Mouse (Mus musculus): ENCODE data around the gene Izumo1r.

DNA sequence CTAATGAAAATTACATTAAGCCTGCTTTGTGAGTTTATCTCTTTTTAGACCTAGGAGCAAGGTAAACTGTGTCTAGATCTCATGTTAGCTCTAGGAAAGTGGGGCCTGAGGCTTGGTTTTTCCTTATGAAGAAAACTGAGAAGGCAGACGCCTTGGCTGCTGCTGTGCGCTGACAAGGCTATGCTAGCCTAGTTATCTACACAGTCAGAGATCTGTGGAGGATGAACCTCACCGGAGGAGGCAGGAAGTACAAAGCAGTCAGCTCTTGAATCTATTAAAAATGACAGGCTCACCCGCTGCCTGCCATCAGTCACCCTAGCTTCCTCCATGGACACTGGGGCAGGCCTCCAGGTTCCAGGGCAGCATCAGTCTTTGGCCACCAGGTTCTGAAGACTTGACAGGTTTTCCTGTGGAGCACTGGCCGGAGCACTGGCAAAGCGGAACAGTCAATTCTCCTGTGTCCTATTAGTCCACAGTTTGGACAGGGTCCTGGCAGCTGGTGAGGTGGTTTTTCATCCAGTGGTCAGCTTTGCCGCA is 45.5 kb downstream of the Izumo1r start:
- TF ChIP-seq CTCF (IDR thresholded peaks at IDR 0.05; ENCODE audit: borderline replicate concordance, control insufficient read depth, extremely low read depth, insufficient read depth, low read length, poor library complexity) (no peak), POLR2A (IDR thresholded peaks at IDR 0.05; ENCODE audit: control insufficient read depth, extremely low read depth, insufficient read depth, low read length, poor library complexity) (no peak)

Measured in thymus, adult 2 months (tissue).